Mouse (Mus musculus) liver, embryonic 12.5 days (tissue): ENCODE measurements at regions not wholly inside any gene's neighbourhood (a gene's known extent, or its start where the extent isn't known, plus 50 kb on each side); places are given as distances from the start of the nearest gene placed in this dataset.

ENCODE experiments used
- ATAC-seq: fragments of 200-750 bp; cut with Nextera tagmentation; 2 replicates; pipeline ENCODE4 v1.8.0; 2017; ENCODE audit warnings: moderate number of reproducible peaks, mild to moderate bottlenecking, moderate library complexity
- H3K27ac ChIP-seq: fragments of 300-500 bp; sonication (generic); 2 replicates; pipeline ENCODE4 v1.5.1; 2016; ENCODE audit warnings: mild to moderate bottlenecking
- H3K27me3 ChIP-seq: fragments of 300-500 bp; sonication (generic); replicated peaks from 2 replicates; pipeline ENCODE4 v1.6.1; 2016; ENCODE audit warnings: mild to moderate bottlenecking, moderate library complexity
- H3K36me3 ChIP-seq: fragments of 300-500 bp; sonication (generic); 2 replicates; pipeline ENCODE4 v1.6.1; 2016; ENCODE audit warnings: mild to moderate bottlenecking, moderate library complexity
- H3K4me1 ChIP-seq: fragments of 300-500 bp; sonication (generic); 2 replicates; pipeline ENCODE4 v1.6.1; 2016
- H3K4me2 ChIP-seq: fragments of 300-500 bp; sonication (generic); 2 replicates; pipeline ENCODE4 v1.6.1; 2016; ENCODE audit warnings: mild to moderate bottlenecking, moderate library complexity
- H3K4me3 ChIP-seq: fragments of 300-500 bp; sonication (generic); 2 replicates; pipeline ENCODE4 v1.5.1; 2016; ENCODE audit warnings: mild to moderate bottlenecking, moderate library complexity
- H3K9ac ChIP-seq: fragments of 300-500 bp; sonication (generic); 2 replicates; pipeline ENCODE4 v1.6.1; 2016; ENCODE audit warnings: mild to moderate bottlenecking, moderate library complexity
- H3K9me3 ChIP-seq: fragments of 300-500 bp; sonication (generic); replicated peaks from 2 replicates; pipeline ENCODE4 v1.6.1; 2016; ENCODE audit warnings: mild to moderate bottlenecking, moderate library complexity
- WGBS: fragments of 180-500 bp; shearing (Covaris S2); methylation state at CpG from one replicate; pipeline ENCODE4 v1.1.7; 2016; ENCODE audit not compliant: insufficient replicate concordance; 5-methylcytosine and 5-hydroxymethylcytosine counted together

- Histone ChIP-seq H3K4me2 (no peak overlapping the region), H3K27me3 (no peaks in the 10 kb centered on the region), H3K36me3 (no peaks in the 10 kb centered on the region), H3K27ac (no peak overlapping the region), H3K9ac (no peak overlapping the region), H3K4me1 (no peaks in the 10 kb centered on the region), H3K9me3 (no peaks in the 10 kb centered on the region), H3K4me3 (no peak overlapping the region)
- ATAC-seq: no peak
- 33% methylated on average over 3 of the region's 3 CpGs for WGBS
These were observed 2188.6 kb upstream of the Tenm3 start for GRCm38 (mm10) chr8:51032386-51032785.

- 83% methylated on average over 3 of the region's 3 CpGs for WGBS
- no peaks in the 10 kb centered on the region for H3K9me3 ChIP-seq
These were observed 2166.8 kb upstream of the Tenm3 start for GRCm38 (mm10) chr8:51010508-51010907.

GRCm38 (mm10) chr8:50967386-50967785 lies 2123.6 kb upstream of the Tenm3 start:
- Histone ChIP-seq H3K27ac (no peak overlapping the region), H3K4me2 (no peak overlapping the region), H3K4me1 (no peaks in the 10 kb centered on the region), H3K36me3 (no peaks in the 10 kb centered on the region), H3K4me3 (no peak overlapping the region), H3K9me3 (no peaks in the 10 kb centered on the region), H3K27me3 (no peaks in the 10 kb centered on the region), H3K9ac (no peak overlapping the region)
- no peak for ATAC-seq
- 40% methylated on average over 4 of the region's 4 CpGs for WGBS

More at GRCm38 (mm10) chr8:51010508-51010907, 2166.8 kb upstream of the Tenm3 start:
- Histone ChIP-seq H3K4me1 (no peaks in the 10 kb centered on the region), H3K27me3 (no peaks in the 10 kb centered on the region), H3K4me3 (no peak overlapping the region), H3K36me3 (no peaks in the 10 kb centered on the region), H3K9ac (no peak overlapping the region), H3K4me2 (no peak overlapping the region), H3K27ac (no peak overlapping the region)
- no peak for ATAC-seq

- Histone ChIP-seq H3K27me3 (peaks cover 28% of the 10 kb centered on the region), H3K4me1 (no peaks in the 10 kb centered on the region), H3K36me3 (no peaks in the 10 kb centered on the region), H3K9me3 (no peaks in the 10 kb centered on the region), H3K9ac (no peak overlapping the region), H3K4me3 (no peak overlapping the region), H3K27ac (no peak overlapping the region), H3K4me2 (no peak overlapping the region)
- 22% methylated on average over 5 of the region's 5 CpGs for WGBS
- no peak for ATAC-seq
These were observed 2073.8 kb upstream of the Tenm3 start for GRCm38 (mm10) chr8:50917540-50917939.

GRCm38 (mm10) chr8:50916733-50917113 lies 2073.0 kb upstream of the Tenm3 start:
- WGBS: 4% methylated on average over 8 of the region's 8 CpGs
- H3K4me3 ChIP-seq: peak overlapping the region; percentile 45; the same call in 1 of the 2 replicates

GRCm38 (mm10) chr8:50915876-50916732 lies 2072.4 kb upstream of the Tenm3 start:
- Histone ChIP-seq H3K4me2 (peak overlapping the region; percentile 69), H3K9me3 (no peaks in the 10 kb centered on the region), H3K4me3 (peak overlapping the region; percentile 45), H3K36me3 (no peaks in the 10 kb centered on the region), H3K27me3 (peaks cover 28% of the 10 kb centered on the region), H3K9ac (no peak overlapping the region), H3K4me1 (no peaks in the 10 kb centered on the region), H3K27ac (no peak overlapping the region)
- WGBS: under 1% methylated on average over 53 of the region's 56 CpGs
- ATAC-seq: no peak

More at GRCm38 (mm10) chr8:50916733-50917113, 2073.0 kb upstream of the Tenm3 start:
- Histone ChIP-seq H3K4me2 (peak overlapping the region; percentile 69), H3K27ac (no peak overlapping the region), H3K9ac (no peak overlapping the region), H3K9me3 (no peaks in the 10 kb centered on the region), H3K27me3 (peaks cover 28% of the 10 kb centered on the region), H3K36me3 (no peaks in the 10 kb centered on the region), H3K4me1 (no peaks in the 10 kb centered on the region)
- no peak for ATAC-seq

- Histone ChIP-seq H3K4me3 (peak overlapping the region; percentile 45), H3K36me3 (no peaks in the 10 kb centered on the region), H3K4me2 (peak overlapping the region; percentile 69), H3K27ac (no peak overlapping the region), H3K9ac (no peak overlapping the region), H3K9me3 (no peaks in the 10 kb centered on the region), H3K4me1 (no peaks in the 10 kb centered on the region), H3K27me3 (peaks cover 28% of the 10 kb centered on the region)
- ATAC-seq: no peak
- under 1% methylated on average over 22 of the region's 22 CpGs for WGBS
These were observed 2071.6 kb upstream of the Tenm3 start for GRCm38 (mm10) chr8:50915259-50915875.

- Histone ChIP-seq H3K27ac (no peak overlapping the region), H3K27me3 (peaks cover 28% of the 10 kb centered on the region), H3K36me3 (no peaks in the 10 kb centered on the region), H3K4me1 (no peaks in the 10 kb centered on the region), H3K9me3 (no peaks in the 10 kb centered on the region), H3K4me3 (no peak overlapping the region), H3K9ac (no peak overlapping the region), H3K4me2 (peak overlapping the region; percentile 69; the same call in 1 of the 2 replicates)
- ATAC-seq: no peak
- 15% methylated on average over 7 of the region's 7 CpGs for WGBS
These were observed 2070.9 kb upstream of the Tenm3 start for GRCm38 (mm10) chr8:50914615-50915014.

GRCm38 (mm10) chr8:50878198-50878597 lies 2034.4 kb upstream of the Tenm3 start:
- ATAC-seq: no peak
- Histone ChIP-seq H3K27ac (no peak overlapping the region), H3K9ac (no peak overlapping the region), H3K4me2 (no peak overlapping the region), H3K27me3 (no peaks in the 10 kb centered on the region), H3K4me1 (no peaks in the 10 kb centered on the region), H3K9me3 (no peaks in the 10 kb centered on the region), H3K4me3 (no peak overlapping the region), H3K36me3 (no peaks in the 10 kb centered on the region)
- WGBS: 67% methylated on average over 5 of the region's 5 CpGs
